Mouse (Mus musculus) lung, postnatal 0 days (tissue): ENCODE measurements around the gene Pygb. TPM values are rescaled to one million over a fixed set of nuclear protein-coding genes. Genes with fewer than 3 reads are reported as not detected.

Experiments
- ATAC-seq: fragments of 200-750 bp; cut with Nextera tagmentation; 2 replicates; pipeline ENCODE4 v1.8.0; 2017; ENCODE audit warnings: moderate library complexity
- DNase-seq: peaks from one replicate; pipeline ENCODE4 v3.0.0-alpha.2; 2016; ENCODE audit warnings: low spot score
- H3K27ac ChIP-seq: fragments of 300-500 bp; sonication (generic); 2 replicates; pipeline ENCODE4 v1.5.1; 2014; ENCODE audit warnings: antibody characterized with exemption, mild to moderate bottlenecking, low read length, mixed read lengths
- H3K27me3 ChIP-seq: fragments of 300-500 bp; sonication (generic); replicated peaks from 2 replicates; pipeline ENCODE4 v1.6.1; 2014; ENCODE audit warnings: low read length, mixed read lengths; ENCODE audit not compliant: insufficient read depth
- H3K36me3 ChIP-seq: fragments of 300-500 bp; sonication (generic); 2 replicates; pipeline ENCODE4 v1.6.1; 2014; ENCODE audit warnings: low read length, mixed read lengths; ENCODE audit not compliant: insufficient read depth
- H3K4me1 ChIP-seq: fragments of 300-500 bp; sonication (generic); 2 replicates; pipeline ENCODE4 v1.6.1; 2014; ENCODE audit warnings: antibody characterized with exemption, low read depth, low read length, mixed read lengths; ENCODE audit not compliant: insufficient read depth
- H3K4me2 ChIP-seq: fragments of 300-500 bp; sonication (generic); replicated peaks from 2 replicates; pipeline ENCODE4 v1.6.1; 2014; ENCODE audit warnings: low read depth, mild to moderate bottlenecking, low read length, moderate library complexity, mixed read lengths
- H3K4me3 ChIP-seq: fragments of 300-500 bp; sonication (generic); 2 replicates; pipeline ENCODE4 v1.5.1; 2014; ENCODE audit warnings: low read depth, low read length
- H3K9ac ChIP-seq: fragments of 300-500 bp; sonication (generic); replicated peaks from 2 replicates; pipeline ENCODE4 v1.6.1; 2014; ENCODE audit warnings: low read depth, mild to moderate bottlenecking
- H3K9me3 ChIP-seq: fragments of 300-500 bp; sonication (generic); 2 replicates; pipeline ENCODE4 v1.6.1; 2016; ENCODE audit warnings: low read length, mixed read lengths
- CTCF ChIP-seq: IDR thresholded peaks from 2 replicates; pipeline ENCODE4 v1.5.1; 2016; ENCODE audit warnings: antibody characterized with exemption, mild to moderate bottlenecking
- EP300 ChIP-seq: IDR thresholded peaks from 2 replicates; pipeline ENCODE4 v1.6.1; 2016; ENCODE audit warnings: antibody characterized with exemption, mild to moderate bottlenecking, control low read depth
- WGBS: fragments of 180-500 bp; shearing (Covaris S2); extraction: QIAGEN DNeasy Blood & Tissue Kit; methylation state at CpG from one replicate; pipeline ENCODE4 v1.1.7; 2014; 5-methylcytosine and 5-hydroxymethylcytosine counted together
- polyA plus RNA-seq: library from polyadenylated mRNA; unstranded; fragments of >200 nt; fragmentation: Nextera tagmentation; extraction: Ambion mirVana; gene quantifications from 2 replicates; pipeline ENCODE4 v1.2.1, GENCODE M21; 2015

Pygb gene
- polyA plus RNA-seq, 1 experiment from 2014 or later = 43.5 TPM

GRCm38 (mm10) chr2:150808381-150808780 lies 21.8 kb downstream of the Pygb start:
- DNase-seq (no peak), ATAC-seq (no peak)
- Histone ChIP-seq H3K4me3 (no peak overlapping the region), H3K4me2 (no peak overlapping the region), H3K9ac (no peak overlapping the region), H3K36me3 (peaks cover 40% of the 10 kb centered on the region), H3K9me3 (no peaks in the 10 kb centered on the region), H3K27me3 (no peaks in the 10 kb centered on the region), H3K4me1 (no peaks in the 10 kb centered on the region), H3K27ac (no peak overlapping the region)
- TF ChIP-seq CTCF (no peak), EP300 (no peak)
- 85% methylated on average over 6 of the region's 6 CpGs for WGBS

DNA sequence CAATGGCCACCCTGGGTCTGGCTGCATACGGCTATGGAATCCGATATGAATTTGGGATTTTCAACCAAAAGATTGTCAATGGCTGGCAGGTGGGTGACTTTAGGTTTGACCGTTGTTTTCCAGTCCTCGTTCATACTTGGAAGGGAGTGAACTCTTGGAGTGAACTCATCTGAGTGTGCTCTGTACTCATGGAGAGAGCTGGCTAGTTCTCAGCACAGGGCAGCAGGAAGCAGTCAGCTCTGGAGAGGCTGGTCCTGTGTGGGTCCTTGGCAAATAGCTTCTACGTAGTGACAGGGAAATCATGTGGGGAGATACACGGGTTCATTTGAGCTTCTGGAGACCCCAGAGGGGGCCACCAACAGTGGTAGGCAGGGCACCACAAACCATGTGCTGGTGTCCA lies 22.3 kb downstream of the Pygb start:
- H3K27ac ChIP-seq = no peak overlapping the region
- no peak overlapping the region for H3K9ac ChIP-seq
- peaks cover 44% of the 10 kb centered on the region for H3K36me3 ChIP-seq
- no peak overlapping the region for H3K4me2 ChIP-seq
- no peaks in the 10 kb centered on the region for H3K27me3 ChIP-seq
- no peaks in the 10 kb centered on the region for H3K4me1 ChIP-seq
- no peaks in the 10 kb centered on the region for H3K9me3 ChIP-seq
- WGBS = 94% methylated on average over 6 of the region's 6 CpGs
- H3K4me3 ChIP-seq = no peak overlapping the region
- DNase-seq (no peak), ATAC-seq (no peak)
- TF ChIP-seq EP300 (no peak), CTCF (no peak)

- ATAC-seq (no peak), DNase-seq (no peak)
- no peak overlapping the region for H3K27ac ChIP-seq
- H3K4me1 ChIP-seq = no peaks in the 10 kb centered on the region
- H3K36me3 ChIP-seq = peaks cover 57% of the 10 kb centered on the region; the same call in 1 of the 2 replicates
- H3K27me3 ChIP-seq = no peaks in the 10 kb centered on the region
- no peak overlapping the region for H3K9ac ChIP-seq
- no peaks in the 10 kb centered on the region for H3K9me3 ChIP-seq
- H3K4me3 ChIP-seq = no peak overlapping the region
- 73% methylated on average over 5 of the region's 5 CpGs for WGBS
- no peak overlapping the region for H3K4me2 ChIP-seq
- TF ChIP-seq EP300 = no peak
- no peak for TF ChIP-seq CTCF
Measured at GRCm38 (mm10) chr2:150810603-150811002, 24.1 kb downstream of the Pygb start.

DNA sequence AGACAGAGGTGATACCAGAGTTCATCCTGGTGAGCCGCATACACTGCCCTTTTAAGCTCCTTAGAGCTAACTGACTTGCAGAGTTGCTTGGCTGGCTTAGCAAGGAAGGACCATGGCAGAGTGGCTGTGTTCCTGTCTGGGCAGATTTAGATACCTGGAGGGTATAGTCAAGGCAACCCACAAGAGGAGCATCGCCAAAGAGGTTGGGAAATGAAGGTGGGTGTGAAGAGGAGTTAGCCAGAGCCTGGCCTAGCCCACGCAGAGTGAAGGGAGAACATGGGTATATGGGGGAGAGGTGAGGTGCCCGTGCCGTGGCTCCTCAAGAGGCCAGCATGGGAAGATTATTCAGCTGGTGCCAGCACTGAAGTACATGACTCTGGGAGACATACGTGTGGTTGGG lies 26.3 kb downstream of the Pygb start:
- Histone ChIP-seq H3K9ac (no peak overlapping the region), H3K4me3 (no peak overlapping the region), H3K9me3 (no peaks in the 10 kb centered on the region), H3K27ac (no peak overlapping the region), H3K4me1 (no peaks in the 10 kb centered on the region), H3K4me2 (no peak overlapping the region), H3K27me3 (no peaks in the 10 kb centered on the region), H3K36me3 (peaks cover 71% of the 10 kb centered on the region)
- WGBS = 92% methylated on average over 6 of the region's 6 CpGs
- TF ChIP-seq EP300 (no peak), CTCF (no peak)
- no peak for ATAC-seq
- no peak for DNase-seq

GRCm38 (mm10) chr2:150816676-150817402 lies 30.3 kb downstream of the Pygb start:
- Histone ChIP-seq H3K27me3 (no peaks in the 10 kb centered on the region), H3K4me1 (no peaks in the 10 kb centered on the region), H3K9me3 (no peaks in the 10 kb centered on the region), H3K4me3 (no peak overlapping the region), H3K9ac (no peak overlapping the region), H3K4me2 (no peak overlapping the region), H3K27ac (no peak overlapping the region), H3K36me3 (peaks cover 61% of the 10 kb centered on the region)
- ATAC-seq (no peak), DNase-seq (no peak)
- TF ChIP-seq CTCF (no peak), EP300 (no peak)
- WGBS = 90% methylated on average over 18 of the region's 18 CpGs

DNA sequence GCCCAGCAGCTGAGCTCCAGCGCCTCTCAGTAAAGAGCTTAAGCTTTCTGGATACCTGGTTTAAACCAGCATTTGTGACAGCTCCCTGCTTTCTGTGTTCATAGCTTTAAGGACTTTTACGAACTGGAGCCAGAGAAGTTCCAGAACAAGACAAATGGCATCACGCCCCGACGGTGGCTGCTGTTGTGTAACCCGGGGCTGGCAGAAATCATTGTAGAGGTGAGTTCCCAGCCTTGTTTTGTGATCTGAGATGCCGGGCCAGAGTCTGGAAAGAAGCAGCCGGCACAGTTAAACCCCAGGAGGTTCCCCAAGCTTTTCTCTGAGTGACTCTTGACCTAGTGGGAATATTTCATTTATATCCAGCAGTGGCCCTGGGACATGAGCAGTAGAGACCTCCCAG lies 32.2 kb downstream of the Pygb start:
- no peak for DNase-seq
- H3K4me2 ChIP-seq = no peak overlapping the region
- peaks cover 55% of the 10 kb centered on the region for H3K36me3 ChIP-seq
- H3K9me3 ChIP-seq = no peaks in the 10 kb centered on the region
- no peak for ATAC-seq
- H3K4me3 ChIP-seq = no peak overlapping the region
- TF ChIP-seq EP300 (no peak), CTCF (no peak)
- no peak overlapping the region for H3K27ac ChIP-seq
- no peaks in the 10 kb centered on the region for H3K27me3 ChIP-seq
- 88% methylated on average over 8 of the region's 8 CpGs for WGBS
- H3K4me1 ChIP-seq = no peaks in the 10 kb centered on the region
- no peak overlapping the region for H3K9ac ChIP-seq

- H3K27me3 ChIP-seq = no peaks in the 10 kb centered on the region
- whole genome bisulfite sequencing = 78% methylated on average over 8 of the region's 8 CpGs
- H3K9ac ChIP-seq = no peak overlapping the region
- H3K36me3 ChIP-seq = peaks cover 54% of the 10 kb centered on the region
- H3K9me3 ChIP-seq = no peaks in the 10 kb centered on the region
- no peak overlapping the region for H3K4me3 ChIP-seq
- no peak for DNase-seq
- ATAC-seq = no peak
- TF ChIP-seq CTCF = no peak
- TF ChIP-seq EP300 = no peak
- H3K4me1 ChIP-seq = no peaks in the 10 kb centered on the region
- no peak overlapping the region for H3K4me2 ChIP-seq
- H3K27ac ChIP-seq = no peak overlapping the region
Measured at GRCm38 (mm10) chr2:150820720-150821119, 34.2 kb downstream of the Pygb start.
